Mouse (Mus musculus) midbrain, postnatal 0 days (tissue): ENCODE data around the gene Slc44a3. TPM values are rescaled to one million over a fixed set of nuclear protein-coding genes. Genes with fewer than 3 reads are reported as not detected.

Source experiments
- ATAC-seq: fragments of 200-750 bp; cut with Nextera tagmentation; 2 replicates; pipeline ENCODE4 v1.8.0; 2017; ENCODE audit warnings: moderate number of reproducible peaks, mild to moderate bottlenecking, moderate TSS enrichment, moderate library complexity; ENCODE audit not compliant: low FRiP score
- DNase-seq: peaks from one replicate; pipeline ENCODE4 v3.0.0-alpha.2; 2015; ENCODE audit warnings: low spot score
- H3K27ac ChIP-seq: fragments of 300-500 bp; sonication (generic); 2 replicates; pipeline ENCODE4 v1.5.1; 2014; ENCODE audit warnings: low read depth, mild to moderate bottlenecking, low read length, mixed read lengths
- H3K27me3 ChIP-seq: fragments of 300-500 bp; sonication (generic); 2 replicates; pipeline ENCODE4 v1.6.1; 2014; ENCODE audit warnings: low read length, control low read depth, mixed read lengths; ENCODE audit not compliant: insufficient read depth
- H3K36me3 ChIP-seq: fragments of 300-500 bp; sonication (generic); 2 replicates; pipeline ENCODE4 v1.6.1; 2014; ENCODE audit warnings: low read length, control low read depth, mixed read lengths; ENCODE audit not compliant: insufficient read depth
- H3K4me1 ChIP-seq: fragments of 300-500 bp; sonication (generic); 2 replicates; pipeline ENCODE4 v1.6.1; 2014; ENCODE audit warnings: mild to moderate bottlenecking, control low read depth, antibody characterized with exemption, low read length, mixed read lengths; ENCODE audit not compliant: insufficient read depth
- H3K4me2 ChIP-seq: fragments of 300-500 bp; sonication (generic); 2 replicates; pipeline ENCODE4 v1.6.1; 2014; ENCODE audit warnings: low read depth, mild to moderate bottlenecking, low read length, mixed read lengths; ENCODE audit not compliant: poor library complexity, severe bottlenecking
- H3K4me3 ChIP-seq: fragments of 300-500 bp; sonication (generic); 2 replicates; pipeline ENCODE4 v1.5.1; 2014; ENCODE audit warnings: low read depth, mild to moderate bottlenecking, low read length, moderate library complexity
- H3K9ac ChIP-seq: fragments of 300-500 bp; sonication (generic); replicated peaks from 2 replicates; pipeline ENCODE4 v1.6.1; 2014; ENCODE audit warnings: mild to moderate bottlenecking, low read length, moderate library complexity, mixed read lengths; ENCODE audit not compliant: poor library complexity, severe bottlenecking
- H3K9me3 ChIP-seq: fragments of 300-500 bp; sonication (generic); 2 replicates; pipeline ENCODE4 v1.6.1; 2016; ENCODE audit warnings: low read length, control low read depth
- CTCF ChIP-seq: IDR thresholded peaks from 2 replicates; pipeline ENCODE4 v1.5.1; 2016; ENCODE audit warnings: antibody characterized with exemption, mild to moderate bottlenecking
- WGBS: fragments of 180-500 bp; shearing (Covaris S2); extraction: QIAGEN DNeasy Blood & Tissue Kit; methylation state at CpG from one replicate; pipeline ENCODE4 v1.1.7; 2014; 5-methylcytosine and 5-hydroxymethylcytosine counted together
- polyA plus RNA-seq: library from polyadenylated mRNA; unstranded; fragments of >200 nt; fragmentation: Nextera tagmentation; extraction: Ambion mirVana; gene quantifications from 2 replicates; pipeline ENCODE4 v1.2.1, GENCODE M21; 2015
- total RNA-seq: library from RNA; depleted of rRNA; stranded (reverse); fragments of >200 nt; gene quantifications from 2 replicates; pipeline ENCODE4 v1.2.3, GENCODE M21; 2014

The Slc44a3 gene
- total and polyA plus RNA-seq, 2 experiments from 2014 or later, result 0.22 to 0.47 TPM

GRCm38 (mm10) chr3:121535813-121536504 is 3.8 kb upstream of the Slc44a3 start:
- Histone ChIP-seq H3K9me3 (no peaks in the 10 kb centered on the region), H3K27ac (no peak overlapping the region), H3K4me1 (no peaks in the 10 kb centered on the region), H3K36me3 (no peaks in the 10 kb centered on the region), H3K4me2 (no peak overlapping the region), H3K27me3 (0 out of 2 replicates have a peak, but pooled peaks cover 4% of the 10 kb centered on the region), H3K9ac (no peak overlapping the region), H3K4me3 (no peak overlapping the region)
- peak; percentile 93 for TF ChIP-seq CTCF
- WGBS, result 91% methylated on average over 3 of the region's 3 CpGs
- peak; percentile 57 for DNase-seq
- ATAC-seq, result no peak

GRCm38 (mm10) chr3:121531370-121532148 is 645 bp downstream of the Slc44a3 start:
- H3K9ac ChIP-seq, result no peak overlapping the region
- no peak overlapping the region for H3K27ac ChIP-seq
- H3K4me2 ChIP-seq, result peak overlapping the region; percentile 56
- ATAC-seq (no peak), DNase-seq (no peak)
- TF ChIP-seq CTCF, result no peak
- 54% methylated on average over 16 of the region's 16 CpGs for WGBS
- H3K36me3 ChIP-seq, result no peaks in the 10 kb centered on the region
- H3K9me3 ChIP-seq, result no peaks in the 10 kb centered on the region
- 0 out of 2 replicates have a peak, but pooled peaks cover 4% of the 10 kb centered on the region for H3K27me3 ChIP-seq
- no peaks in the 10 kb centered on the region for H3K4me1 ChIP-seq
- peak overlapping the region; percentile 31 for H3K4me3 ChIP-seq

GRCm38 (mm10) chr3:121530546-121531258 is 1.5 kb downstream of the Slc44a3 start:
- DNase-seq, result no peak
- no peak overlapping the region for H3K9ac ChIP-seq
- no peak for ATAC-seq
- H3K4me1 ChIP-seq, result no peaks in the 10 kb centered on the region
- WGBS, result 68% methylated on average over 10 of the region's 10 CpGs
- H3K4me2 ChIP-seq, result no peak overlapping the region
- H3K9me3 ChIP-seq, result no peaks in the 10 kb centered on the region
- H3K27me3 ChIP-seq, result 0 out of 2 replicates have a peak, but pooled peaks cover 4% of the 10 kb centered on the region
- no peaks in the 10 kb centered on the region for H3K36me3 ChIP-seq
- no peak overlapping the region for H3K27ac ChIP-seq
- no peak for TF ChIP-seq CTCF
- H3K4me3 ChIP-seq, result no peak overlapping the region

GRCm38 (mm10) chr3:121526096-121527093 is 5.8 kb downstream of the Slc44a3 start:
- 72% methylated on average over 17 of the region's 17 CpGs for WGBS
- H3K36me3 ChIP-seq, result no peaks in the 10 kb centered on the region
- DNase-seq, result no peak

GRCm38 (mm10) chr3:121521633-121522125 is 10.5 kb downstream of the Slc44a3 start:
- no peak overlapping the region for H3K27ac ChIP-seq
- no peak overlapping the region for H3K4me3 ChIP-seq
- no peaks in the 10 kb centered on the region for H3K27me3 ChIP-seq
- TF ChIP-seq CTCF, result no peak
- no peaks in the 10 kb centered on the region for H3K36me3 ChIP-seq
- H3K9me3 ChIP-seq, result no peaks in the 10 kb centered on the region
- ATAC-seq (no peak), DNase-seq (no peak)
- H3K4me2 ChIP-seq, result no peak overlapping the region
- H3K9ac ChIP-seq, result no peak overlapping the region
- no peaks in the 10 kb centered on the region for H3K4me1 ChIP-seq
- 75% methylated on average over 10 of the region's 10 CpGs for WGBS

More at GRCm38 (mm10) chr3:121526096-121527093, 5.8 kb downstream of the Slc44a3 start:
- H3K27ac ChIP-seq, result no peak overlapping the region
- H3K4me3 ChIP-seq, result no peak overlapping the region
- H3K9me3 ChIP-seq, result no peaks in the 10 kb centered on the region
- ATAC-seq, result no peak
- no peaks in the 10 kb centered on the region for H3K27me3 ChIP-seq
- H3K4me1 ChIP-seq, result no peaks in the 10 kb centered on the region
- no peak for TF ChIP-seq CTCF
- H3K4me2 ChIP-seq, result no peak overlapping the region
- H3K9ac ChIP-seq, result no peak overlapping the region
